In genomic region chr7:144137827-144138226, GRCm38 (mm10) we compare ENCODE assay signal across 23 mouse cellular contexts.
DNase-seq lines count a peak whose midpoint lies in the region; ATAC-seq and TF ChIP-seq lines count a peak whose summit lies in the region.
"Had no signal": no experiment of that assay in that cellular context is flagged by ENCODE, and none has a peak within 500 bp of the region (broad histone marks: within the 10 kb centered on the region; RNA-seq: fewer than 3 reads in every experiment).

No protein-coding gene starts in this region.

- H3K27ac ChIP-seq in intestine, embryonic 16.5 days (ENCODE audit: low read length), result no peak overlapping the region
- no peak overlapping the region for H3K27ac ChIP-seq in intestine, postnatal 0 days (ENCODE audit: low read depth, low read length)
- no peak overlapping the region for H3K27ac ChIP-seq in lung, postnatal 0 days (ENCODE audit: low read length)
- H3K27ac ChIP-seq in stomach, embryonic 16.5 days (ENCODE audit: low read length), result no peak overlapping the region
- H3K27ac ChIP-seq: forebrain, embryonic 10.5 days; forebrain, embryonic 13.5 days; heart, adult 2 months; heart, embryonic 10.5 days; heart, embryonic 13.5 days had no signal

- H3K36me3 ChIP-seq in intestine, embryonic 16.5 days (ENCODE audit: control insufficient read depth, insufficient read depth, low read length), result no peaks in the 10 kb centered on the region
- H3K36me3 ChIP-seq in intestine, postnatal 0 days (ENCODE audit: control insufficient read depth, insufficient read depth), result no peaks in the 10 kb centered on the region
- no peaks in the 10 kb centered on the region for H3K36me3 ChIP-seq in lung, postnatal 0 days (ENCODE audit: insufficient read depth, low read length)
- H3K36me3 ChIP-seq in stomach, embryonic 16.5 days (ENCODE audit: control insufficient read depth, insufficient read depth, low read length), result no peaks in the 10 kb centered on the region
- H3K36me3 ChIP-seq: forebrain, embryonic 10.5 days; G1E; heart, embryonic 10.5 days; heart, embryonic 13.5 days had no signal

- H3K4me3 ChIP-seq in intestine, embryonic 16.5 days (ENCODE audit: low read length), result no peak overlapping the region
- no peak overlapping the region for H3K4me3 ChIP-seq in intestine, postnatal 0 days (ENCODE audit: low read depth, low read length)
- no peak overlapping the region for H3K4me3 ChIP-seq in lung, postnatal 0 days (ENCODE audit: low read depth, low read length)
- no peak overlapping the region for H3K4me3 ChIP-seq in stomach, embryonic 16.5 days (replicated peaks; ENCODE audit: low read length)
- H3K4me3 ChIP-seq: forebrain, embryonic 10.5 days; forebrain, embryonic 13.5 days; heart, adult 2 months; heart, embryonic 10.5 days; heart, embryonic 13.5 days had no signal

- H3K9me3 ChIP-seq in intestine, embryonic 16.5 days (ENCODE audit: control insufficient read depth, low read length), result no peaks in the 10 kb centered on the region
- no peaks in the 10 kb centered on the region for H3K9me3 ChIP-seq in intestine, postnatal 0 days (ENCODE audit: control insufficient read depth)
- H3K9me3 ChIP-seq in lung, postnatal 0 days (ENCODE audit: low read length), result no peaks in the 10 kb centered on the region
- H3K9me3 ChIP-seq in stomach, embryonic 16.5 days (replicated peaks; ENCODE audit: control insufficient read depth, low read length), result no peaks in the 10 kb centered on the region
- H3K9me3 ChIP-seq: forebrain, embryonic 10.5 days; forebrain, embryonic 13.5 days; G1E; heart, embryonic 10.5 days; heart, embryonic 13.5 days had no signal

- 0 out of 2 replicates have a peak, but pooled peaks have one; percentile 28 for ATAC-seq in intestine, embryonic 16.5 days
- ATAC-seq in intestine, postnatal 0 days, result no peak
- no peak for ATAC-seq in lung, postnatal 0 days
- ATAC-seq in stomach, embryonic 16.5 days (ENCODE audit: insufficient read depth, low FRiP score), result peak; percentile 71; the same call in 1 of the 2 replicates
- ATAC-seq: forebrain, embryonic 13.5 days; forebrain, embryonic 16.5 days; Patski had no signal

- no peak overlapping the region for H3K4me2 ChIP-seq in intestine, embryonic 16.5 days (ENCODE audit: low read depth, low read length)
- H3K4me2 ChIP-seq in intestine, postnatal 0 days (replicated peaks; ENCODE audit: low read depth), result no peak overlapping the region
- H3K4me2 ChIP-seq in lung, postnatal 0 days (replicated peaks; ENCODE audit: low read depth, low read length), result no peak overlapping the region
- no peak overlapping the region for H3K4me2 ChIP-seq in stomach, embryonic 16.5 days (ENCODE audit: low read depth, low read length)
- H3K4me2 ChIP-seq: forebrain, embryonic 13.5 days; heart, embryonic 13.5 days had no signal

- no peak for TF ChIP-seq CTCF in intestine, postnatal 0 days (IDR thresholded peaks at IDR 0.05; ENCODE audit: low read depth)
- no peak for TF ChIP-seq CTCF in lung, postnatal 0 days (IDR thresholded peaks at IDR 0.05)

- H3K4me1 ChIP-seq in intestine, embryonic 16.5 days (ENCODE audit: control insufficient read depth, insufficient read depth, low read length), result peaks cover 3% of the 10 kb centered on the region; the same call in 1 of the 2 replicates
- H3K4me1 ChIP-seq in intestine, postnatal 0 days (replicated peaks; ENCODE audit: control insufficient read depth, insufficient read depth, low read length), result no peaks in the 10 kb centered on the region
- H3K4me1 ChIP-seq in lung, postnatal 0 days (ENCODE audit: insufficient read depth, low read depth, low read length), result no peaks in the 10 kb centered on the region
- no peaks in the 10 kb centered on the region for H3K4me1 ChIP-seq in stomach, embryonic 16.5 days (ENCODE audit: control insufficient read depth, insufficient read depth, low read length)
- H3K4me1 ChIP-seq: heart, embryonic 10.5 days; heart, embryonic 13.5 days had no signal

- no peak for TF ChIP-seq EP300 in lung, postnatal 0 days (IDR thresholded peaks at IDR 0.05)

- no peak overlapping the region for H3K9ac ChIP-seq in intestine, embryonic 16.5 days (ENCODE audit: low read depth, low read length)
- no peak overlapping the region for H3K9ac ChIP-seq in intestine, postnatal 0 days (ENCODE audit: low read depth, low read length)
- H3K9ac ChIP-seq in lung, postnatal 0 days (replicated peaks; ENCODE audit: low read depth), result no peak overlapping the region
- no peak overlapping the region for H3K9ac ChIP-seq in stomach, embryonic 16.5 days (ENCODE audit: low read length)
- H3K9ac ChIP-seq: forebrain, embryonic 13.5 days; heart, embryonic 13.5 days had no signal

- WGBS in intestine, embryonic 16.5 days, result 44% methylated on average over 2 of the region's 2 CpGs
- WGBS in intestine, postnatal 0 days, result 53% methylated on average over 2 of the region's 2 CpGs
- 39% methylated on average over 2 of the region's 2 CpGs for WGBS in lung, postnatal 0 days
- 52% methylated on average over 2 of the region's 2 CpGs for WGBS in stomach, embryonic 16.5 days

- DNase-seq in lung, postnatal 25 days (ENCODE audit: low spot score), result peak; percentile 15
- DNase-seq in lung, postnatal 0 days (ENCODE audit: low spot score), result no peak
- DNase-seq in urinary bladder, postnatal 14 days (ENCODE audit: low spot score), result peak; percentile 17
- no peak for DNase-seq in urinary bladder, adult 2 months (ENCODE audit: low spot score)
- DNase-seq in ovary, postnatal 10 days (ENCODE audit: low spot score), result no peak
- DNase-seq: cerebellum, adult 18-20 months; cerebellum, adult 9-10 months; cerebellum, postnatal 14 days; gastrocnemius, postnatal 10 days; gastrocnemius, postnatal 36 days; heart, adult 2 months; heart, postnatal 14 days; heart, postnatal 4 days had no signal

- no peaks in the 10 kb centered on the region for H3K27me3 ChIP-seq in intestine, embryonic 16.5 days (replicated peaks; ENCODE audit: control insufficient read depth, insufficient read depth, low read length)
- no peaks in the 10 kb centered on the region for H3K27me3 ChIP-seq in intestine, postnatal 0 days (replicated peaks; ENCODE audit: control insufficient read depth, insufficient read depth, low read length)
- H3K27me3 ChIP-seq in lung, postnatal 0 days (replicated peaks; ENCODE audit: insufficient read depth, low read length), result no peaks in the 10 kb centered on the region
- no peaks in the 10 kb centered on the region for H3K27me3 ChIP-seq in stomach, embryonic 16.5 days (ENCODE audit: control insufficient read depth, insufficient read depth, low read length)
- H3K27me3 ChIP-seq: forebrain, embryonic 13.5 days; Patski had no signal

Comparison
In these comparisons a context has a peak if more than half of its experiments do, and no peak if none do; other contexts are left out.
1. ATAC-seq: peak in intestine, embryonic 16.5 days (single experiment) and stomach, embryonic 16.5 days (single experiment); none in intestine, postnatal 0 days (single experiment) and lung, postnatal 0 days (single experiment).
2. DNase-seq: peak in lung, postnatal 25 days (single experiment) and urinary bladder, postnatal 14 days (single experiment); none in lung, postnatal 0 days (single experiment), urinary bladder, adult 2 months (single experiment) and ovary, postnatal 10 days (single experiment).